Mouse (Mus musculus): Measurements from ENCODE around the gene Sash3. TPM values are rescaled to one million over a fixed set of nuclear protein-coding genes. Genes with fewer than 3 reads are reported as not detected.
"Not testable (repeated sequence)": the region's sequence is repeated elsewhere in the genome, so short reads cannot be mapped to it uniquely, and the experiment has no call there.

Sash3 gene
- polyA plus RNA-seq, 1 experiment from 2014 or later, result 2.1 TPM

GRCm38 (mm10) chrX:48207761-48208487 lies 61.7 kb downstream of the Sash3 start:
- no peak for TF ChIP-seq CTCF (IDR thresholded peaks at IDR 0.05; ENCODE audit: low read depth)
- Histone ChIP-seq H3K9ac (ENCODE audit: low read depth, low read length) (peak overlapping the region; percentile 71), H3K4me3 (ENCODE audit: low read depth, low read length) (peak overlapping the region; percentile 70), H3K36me3 (ENCODE audit: control insufficient read depth, insufficient read depth) (no peaks in the 10 kb centered on the region), H3K4me1 (replicated peaks; ENCODE audit: control insufficient read depth, insufficient read depth, low read length) (no peaks in the 10 kb centered on the region), H3K4me2 (replicated peaks; ENCODE audit: low read depth) (peak overlapping the region; percentile 63), H3K27me3 (replicated peaks; ENCODE audit: control insufficient read depth, insufficient read depth, low read length) (no peaks in the 10 kb centered on the region), H3K27ac (ENCODE audit: low read depth, low read length) (peak overlapping the region; percentile 91), H3K9me3 (ENCODE audit: control insufficient read depth) (no peaks in the 10 kb centered on the region)
- 15% methylated on average over 36 of the region's 36 CpGs for WGBS
- peak; percentile 78 for ATAC-seq

GRCm38 (mm10) chrX:48208519-48209185 lies 62.4 kb downstream of the Sash3 start, which contains the start of gene Zdhhc9:
Zdhhc9 (minus strand) TSS chrX:48208878.
- no peak for TF ChIP-seq CTCF (IDR thresholded peaks at IDR 0.05; ENCODE audit: low read depth)
- ATAC-seq, result peak; percentile 94
- Histone ChIP-seq H3K27ac (ENCODE audit: low read depth, low read length) (peak within 1 kb of the TSS; percentile 91), H3K4me1 (replicated peaks; ENCODE audit: control insufficient read depth, insufficient read depth, low read length) (no peaks in the 10 kb centered on the region), H3K4me3 (ENCODE audit: low read depth, low read length) (peak within 1 kb of the TSS; percentile 70), H3K36me3 (ENCODE audit: control insufficient read depth, insufficient read depth) (no peaks in the 10 kb centered on the region), H3K27me3 (replicated peaks; ENCODE audit: control insufficient read depth, insufficient read depth, low read length) (no peaks in the 10 kb centered on the region), H3K9me3 (ENCODE audit: control insufficient read depth) (no peaks in the 10 kb centered on the region), H3K4me2 (replicated peaks; ENCODE audit: low read depth) (peak within 1 kb of the TSS; percentile 63), H3K9ac (ENCODE audit: low read depth, low read length) (peak within 1 kb of the TSS; percentile 71)
- WGBS, result 16% methylated on average over 34 of the region's 34 CpGs

DNA sequence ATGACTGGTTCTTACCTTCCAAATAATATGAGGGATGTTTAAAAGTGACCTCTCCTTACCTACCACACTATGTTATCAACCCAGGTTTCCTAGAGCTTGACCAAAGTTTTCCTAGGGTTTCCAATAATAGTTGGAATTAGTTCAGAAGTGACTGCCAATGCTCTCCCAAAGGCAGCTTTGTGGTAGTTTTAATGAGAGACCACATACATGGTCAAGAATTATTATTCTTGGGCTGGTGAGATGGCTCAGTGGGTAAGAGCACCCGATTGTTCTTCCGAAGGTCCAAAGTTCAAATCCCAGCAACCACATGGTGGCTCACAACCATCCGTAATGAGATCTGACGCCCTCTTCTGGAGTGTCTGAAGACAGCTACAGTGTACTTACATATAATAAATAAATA lies 63.5 kb downstream of the Sash3 start:
- H3K27me3 ChIP-seq (replicated peaks; ENCODE audit: control insufficient read depth, insufficient read depth, low read length); H3K9me3 ChIP-seq (ENCODE audit: control insufficient read depth); H3K4me1 ChIP-seq (replicated peaks; ENCODE audit: control insufficient read depth, insufficient read depth, low read length); H3K27ac ChIP-seq (ENCODE audit: low read depth, low read length); H3K36me3 ChIP-seq (ENCODE audit: control insufficient read depth, insufficient read depth); H3K4me3 ChIP-seq (ENCODE audit: low read depth, low read length); H3K9ac ChIP-seq (ENCODE audit: low read depth, low read length); H3K4me2 ChIP-seq (replicated peaks; ENCODE audit: low read depth); ATAC-seq: not testable (repeated sequence)
- 82% methylated on average over 2 of the region's 4 CpGs for WGBS

Other genes starting within 250 kb of the Sash3 start
- 7.6 and 8.4 TPM in 2 replicates for gene Ocrl, start 234.0 kb upstream of the Sash3 start, polyA plus RNA-seq (2015; fragmentation: Nextera tagmentation; extraction: Ambion mirVana)
- gene Apln, start 111.6 kb upstream of the Sash3 start, polyA plus RNA-seq (2015; fragmentation: Nextera tagmentation; extraction: Ambion mirVana), result 3.5 and 4.0 TPM in 2 replicates
- 3.9 and 4.4 TPM in 2 replicates for gene Xpnpep2, start 37.7 kb upstream of the Sash3 start, polyA plus RNA-seq (2015; fragmentation: Nextera tagmentation; extraction: Ambion mirVana)
- 11.7 and 14.9 TPM in 2 replicates for gene Zdhhc9, start 62.4 kb downstream of the Sash3 start, polyA plus RNA-seq (2015; fragmentation: Nextera tagmentation; extraction: Ambion mirVana)
- gene Utp14a, start 110.4 kb downstream of the Sash3 start, polyA plus RNA-seq (2015; fragmentation: Nextera tagmentation; extraction: Ambion mirVana), result 8.4 and 9.5 TPM in 2 replicates
- 1.6 and 1.9 TPM in 2 replicates for gene Bcorl1, start 194.9 kb downstream of the Sash3 start, polyA plus RNA-seq (2015; fragmentation: Nextera tagmentation; extraction: Ambion mirVana)